Mouse (Mus musculus) MEL (cell line): Measurements from ENCODE around the gene Utrn. TPM values are rescaled to one million over a fixed set of nuclear protein-coding genes. Genes with fewer than 3 reads are reported as not detected.

ENCODE experiments used
- DNase-seq: peaks from one replicate; pipeline ENCODE4 v3.0.0; 2011; ENCODE audit warnings: low read depth, low spot score
- H3K27ac ChIP-seq: 2 replicates; pipeline ENCODE4 v1.5.1; 2012; ENCODE audit warnings: low read depth, mild to moderate bottlenecking, control low read depth, low read length, moderate library complexity; ENCODE audit not compliant: control insufficient read depth
- H3K27me3 ChIP-seq, 2 experiments: fragments of 150-350 bp in 1 of 2; sonication (generic) in 1 of 2; 2 replicates each; pipeline ENCODE4 v1.6.1; 2012; ENCODE audit warnings: low read length in 2 of 2, mild to moderate bottlenecking in 2 of 2, improper control_type of control experiment in 1 of 2, moderate library complexity in 1 of 2; ENCODE audit not compliant: insufficient read depth in 2 of 2, control insufficient read depth in 1 of 2
- H3K36me3 ChIP-seq, 2 experiments: 2 replicates each; pipeline ENCODE4 v1.6.1; 2012 to 2014; ENCODE audit warnings: low read length in 2 of 2, improper control_type of control experiment in 1 of 2, inconsistent platforms in 1 of 2, mild to moderate bottlenecking in 1 of 2; ENCODE audit not compliant: insufficient read depth in 2 of 2, control insufficient read depth in 1 of 2
- H3K4me1 ChIP-seq, 2 experiments: fragments of 150-350 bp in 1 of 2; sonication (generic) in 1 of 2; 2 replicates each; pipeline ENCODE4 v1.6.1; 2012; ENCODE audit warnings: low read length in 2 of 2, improper control_type of control experiment in 1 of 2, mild to moderate bottlenecking in 1 of 2; ENCODE audit not compliant: insufficient read depth in 2 of 2, control insufficient read depth in 1 of 2
- H3K4me3 ChIP-seq, 2 experiments: fragments of 150-350 bp in 1 of 2; sonication (generic) in 1 of 2; 2 replicates each; pipeline ENCODE4 v1.5.1; 2012; ENCODE audit warnings: low read depth in 2 of 2, low read length in 2 of 2, mild to moderate bottlenecking in 2 of 2, moderate library complexity in 2 of 2, control low read depth in 1 of 2, improper control_type of control experiment in 1 of 2; ENCODE audit not compliant: control insufficient read depth in 1 of 2, insufficient read depth in 1 of 2
- H3K79me2 ChIP-seq: 2 replicates; pipeline ENCODE4 v1.6.1; 2012; ENCODE audit warnings: mild to moderate bottlenecking, low read length, moderate library complexity; ENCODE audit not compliant: control insufficient read depth, poor library complexity, insufficient read depth
- H3K9ac ChIP-seq: 2 replicates; pipeline ENCODE4 v1.6.1; 2012; ENCODE audit warnings: low read depth, mild to moderate bottlenecking, control low read depth, low read length, moderate library complexity; ENCODE audit not compliant: control insufficient read depth, poor library complexity, severe bottlenecking
- H3K9me3 ChIP-seq: fragments of 150-350 bp; sonication (generic); replicated peaks from 2 replicates; pipeline ENCODE4 v1.6.1; 2012; ENCODE audit warnings: mild to moderate bottlenecking, low read length, improper control_type of control experiment, moderate library complexity; ENCODE audit not compliant: insufficient read depth
- CHD1 ChIP-seq: IDR thresholded peaks from 2 replicates; pipeline ENCODE4 v1.6.1; 2012; ENCODE audit warnings: low read depth, mild to moderate bottlenecking, inconsistent platforms, low read length, improper control_type of control experiment
- CHD2 ChIP-seq: IDR thresholded peaks from 2 replicates; pipeline ENCODE4 v1.6.1; 2011; ENCODE audit warnings: low read length, improper control_type of control experiment
- E2F4 ChIP-seq: IDR thresholded peaks from 2 replicates; pipeline ENCODE4 v1.6.1; 2011; ENCODE audit warnings: low read depth, low read length, improper control_type of control experiment, borderline replicate concordance
- ETS1 ChIP-seq: IDR thresholded peaks from 2 replicates; pipeline ENCODE4 v1.6.1; 2012; ENCODE audit warnings: low read depth, mild to moderate bottlenecking, inconsistent platforms, low read length, improper control_type of control experiment, moderate library complexity
- GABPA ChIP-seq: IDR thresholded peaks from 2 replicates; pipeline ENCODE4 v1.6.1; 2012; ENCODE audit warnings: low read depth, mild to moderate bottlenecking, inconsistent platforms, low read length, improper control_type of control experiment, moderate library complexity
- GATA1 ChIP-seq: IDR thresholded peaks from 2 replicates; pipeline ENCODE4 v1.6.1; 2011; ENCODE audit warnings: low read depth, low read length, improper control_type of control experiment
- KAT2A ChIP-seq: conservative IDR thresholded peaks from 2 replicates; pipeline ENCODE4 v1.6.1; 2012; ENCODE audit warnings: low read depth, low read length, improper control_type of control experiment, inconsistent platforms
- MAFK ChIP-seq: IDR thresholded peaks from 2 replicates; pipeline ENCODE4 v1.6.1; 2011; ENCODE audit warnings: low read depth, mild to moderate bottlenecking, low read length, improper control_type of control experiment, borderline replicate concordance
- MAX ChIP-seq: IDR thresholded peaks from 2 replicates; pipeline ENCODE4 v1.6.1; 2011; ENCODE audit warnings: low read length, improper control_type of control experiment
- MAZ ChIP-seq: IDR thresholded peaks from 2 replicates; pipeline ENCODE4 v1.6.1; 2012; ENCODE audit warnings: low read depth, mild to moderate bottlenecking, inconsistent platforms, low read length, improper control_type of control experiment
- MXI1 ChIP-seq: IDR thresholded peaks from 2 replicates; pipeline ENCODE4 v1.6.1; 2011; ENCODE audit warnings: mild to moderate bottlenecking, low read depth, low read length, improper control_type of control experiment
- MYB ChIP-seq: IDR thresholded peaks from 2 replicates; pipeline ENCODE4 v1.6.1; 2011; ENCODE audit warnings: mild to moderate bottlenecking, low read depth, low read length, improper control_type of control experiment
- NELFE ChIP-seq: IDR thresholded peaks from 2 replicates; pipeline ENCODE4 v1.6.1; 2011; ENCODE audit warnings: low read depth, low read length, improper control_type of control experiment
- POLR2AphosphoS2 ChIP-seq: IDR thresholded peaks from 2 replicates; pipeline ENCODE4 v1.6.1; 2011; ENCODE audit warnings: low read length, improper control_type of control experiment
- POLR2AphosphoS5 ChIP-seq: IDR thresholded peaks from 2 replicates; pipeline ENCODE4 v1.6.1; 2012; ENCODE audit warnings: low read depth, borderline replicate concordance, mild to moderate bottlenecking, inconsistent platforms, low read length, moderate library complexity, mixed read lengths
- RAD21 ChIP-seq: IDR thresholded peaks from 2 replicates; pipeline ENCODE4 v1.6.1; 2011; ENCODE audit warnings: mild to moderate bottlenecking, low read depth, low read length, improper control_type of control experiment
- RCOR1 ChIP-seq: IDR thresholded peaks from 2 replicates; pipeline ENCODE4 v1.6.1; 2012; ENCODE audit warnings: low read depth, mild to moderate bottlenecking, inconsistent platforms, low read length, improper control_type of control experiment
- SIN3A ChIP-seq: IDR thresholded peaks from 2 replicates; pipeline ENCODE4 v1.6.1; 2012; ENCODE audit warnings: low read length, improper control_type of control experiment, inconsistent platforms
- SMC3 ChIP-seq: IDR thresholded peaks from 2 replicates; pipeline ENCODE4 v1.6.1; 2011; ENCODE audit warnings: low read depth, low read length, improper control_type of control experiment
- TAL1 ChIP-seq: IDR thresholded peaks from 2 replicates; pipeline ENCODE4 v1.6.1; 2012; ENCODE audit warnings: mild to moderate bottlenecking, inconsistent platforms, low read length, moderate library complexity, mixed read lengths
- TBP ChIP-seq: IDR thresholded peaks from 2 replicates; pipeline ENCODE4 v1.8.0; 2011; ENCODE audit warnings: low read depth, low read length, improper control_type of control experiment
- TCF12 ChIP-seq: IDR thresholded peaks from 2 replicates; pipeline ENCODE4 v1.6.1; 2014; ENCODE audit warnings: low read depth, mild to moderate bottlenecking, inconsistent platforms, low read length, improper control_type of control experiment, moderate library complexity
- UBTF ChIP-seq: IDR thresholded peaks from 2 replicates; pipeline ENCODE4 v1.6.1; 2012; ENCODE audit warnings: low read depth, mild to moderate bottlenecking, inconsistent platforms, low read length, improper control_type of control experiment, moderate library complexity, borderline replicate concordance; ENCODE audit not compliant: insufficient read depth
- USF1 ChIP-seq: IDR thresholded peaks from 2 replicates; pipeline ENCODE4 v1.6.1; 2014; ENCODE audit warnings: low read depth, mild to moderate bottlenecking, inconsistent platforms, low read length, improper control_type of control experiment, moderate library complexity
- ZMIZ1 ChIP-seq: IDR thresholded peaks from 2 replicates; pipeline ENCODE4 v1.6.1; 2012; ENCODE audit warnings: low read depth, mild to moderate bottlenecking, inconsistent platforms, low read length, improper control_type of control experiment, moderate library complexity
- ZNF384 ChIP-seq: IDR thresholded peaks from 2 replicates; pipeline ENCODE4 v1.6.1; 2012; ENCODE audit warnings: low read depth, mild to moderate bottlenecking, inconsistent platforms, low read length, improper control_type of control experiment
- polyA plus RNA-seq, 2 experiments: library from polyadenylated mRNA; stranded (reverse) in 1 of 2; unstranded in 1 of 2; fragments of >175 nt in 1 of 2; fragments of >200 nt in 1 of 2; gene quantifications; 2 replicates each; pipeline versions ENCODE4 v1.2.1 to v1.2.4; 2012; ENCODE audit warnings: low replicate concordance in 2 of 2, low read depth in 1 of 2; ENCODE audit not compliant: insufficient read length in 2 of 2, insufficient read depth in 1 of 2, missing spikeins in 1 of 2
- total RNA-seq: library from RNA; depleted of rRNA; stranded (reverse); fragments of 300-350 nt; gene quantifications from 2 replicates; pipeline ENCODE4 v1.2.3, GENCODE M21; 2012

The Utrn gene
- total and polyA plus RNA-seq, 3 experiments = 2.3 to 4.3 TPM; not detected in 1

- H3K27me3 ChIP-seq = no peaks in the 10 kb centered on the region
- DNase-seq = no peak
- H3K4me3 ChIP-seq = no peak overlapping the region
- no peaks in the 10 kb centered on the region for H3K79me2 ChIP-seq
- TF ChIP-seq ETS1 (no peak), POLR2AphosphoS5 (no peak), RAD21 (no peak), POLR2AphosphoS2 (no peak), TBP (no peak), MYB (no peak), NELFE (no peak), ZNF384 (no peak), UBTF (no peak), MAFK (no peak), MXI1 (no peak), GABPA (no peak), KAT2A (no peak), USF1 (no peak), CHD1 (no peak), SIN3A (no peak), ZMIZ1 (no peak)
- TF ChIP-seq, all 39 proteins: peak for 0
- no peaks in the 10 kb centered on the region for H3K36me3 ChIP-seq
- H3K4me1 ChIP-seq = no peaks in the 10 kb centered on the region
- H3K9ac ChIP-seq = no peak overlapping the region
- H3K9me3 ChIP-seq = no peaks in the 10 kb centered on the region
- no peak overlapping the region for H3K27ac ChIP-seq
Measured at GRCm38 (mm10) chr10:12848322-12849108, 20.6 kb downstream of the Utrn start.

- Histone ChIP-seq H3K79me2 (no peaks in the 10 kb centered on the region), H3K9ac (no peak overlapping the region), H3K27ac (no peak overlapping the region), H3K9me3 (no peaks in the 10 kb centered on the region), H3K36me3 (no peaks in the 10 kb centered on the region), H3K4me3 (no peak overlapping the region), H3K27me3 (no peaks in the 10 kb centered on the region), H3K4me1 (no peaks in the 10 kb centered on the region)
- no peak for TF ChIP-seq TAL1
- no peak for TF ChIP-seq ZNF384
- TF ChIP-seq MYB = no peak
- no peak for TF ChIP-seq ETS1
- no peak for TF ChIP-seq E2F4
- TF ChIP-seq POLR2AphosphoS5 = no peak
- TF ChIP-seq SMC3 = no peak
- TF ChIP-seq CHD2 = no peak
- no peak for TF ChIP-seq POLR2AphosphoS2
- no peak for TF ChIP-seq RCOR1
- TF ChIP-seq MAFK = no peak
- no peak for TF ChIP-seq GATA1
- no peak for TF ChIP-seq MAZ
- no peak for TF ChIP-seq MAX
- TF ChIP-seq SIN3A = no peak
- no peak for TF ChIP-seq TCF12
- TF ChIP-seq MXI1 = no peak
- no peak for TF ChIP-seq UBTF
- no peak for TF ChIP-seq KAT2A
- TF ChIP-seq GABPA = no peak
- DNase-seq = no peak
Measured at GRCm38 (mm10) chr10:12842543-12842942, 26.6 kb downstream of the Utrn start.
